Mouse (Mus musculus): Measurements from ENCODE around the gene Galnt5. TPM values are rescaled to one million over a fixed set of nuclear protein-coding genes. Genes with fewer than 3 reads are reported as not detected.
A peak's percentile ranks its signal among the peaks of the same experiment; 100 is the strongest.

Gene Galnt5
- polyA plus RNA-seq (2012; rRNA removed) = 0.34 and 0.65 TPM in 2 replicates

DNA sequence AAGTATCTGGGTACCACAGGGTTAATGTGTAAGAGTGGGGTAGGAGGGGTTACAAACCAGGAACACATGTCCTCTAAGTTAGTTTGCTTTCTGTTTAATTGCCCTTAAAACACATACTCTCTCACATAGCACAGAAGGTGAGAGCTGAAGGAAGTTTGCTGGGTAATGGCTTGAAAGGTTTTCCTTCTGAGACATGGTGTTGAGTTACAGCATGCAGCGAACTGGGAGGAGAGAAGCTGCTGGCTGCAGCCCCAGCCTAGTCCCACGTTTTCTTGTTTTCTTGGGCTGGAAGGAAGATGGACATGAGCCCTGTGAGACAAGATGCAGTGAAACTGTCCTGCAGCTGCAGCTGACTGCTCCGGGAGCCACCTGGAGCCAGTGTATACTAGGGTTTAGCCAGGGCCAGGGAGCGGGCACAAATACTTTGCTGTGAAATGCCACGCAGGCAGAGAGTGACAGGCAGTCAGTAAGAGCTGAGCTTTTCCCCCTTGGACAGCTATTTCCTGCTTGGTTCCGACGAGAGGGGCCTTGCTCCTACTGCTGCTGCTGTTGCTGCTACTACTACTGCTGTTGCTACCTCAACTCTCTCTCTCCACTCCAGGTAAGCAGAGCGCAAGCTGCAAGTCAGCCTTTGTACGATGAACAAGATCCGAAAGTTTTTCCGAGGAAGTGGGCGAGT lies at the start of gene Galnt5:
Gene Galnt5 (plus strand): TSS at position 133 of the 679 bp plus-strand sequence.
- H3K36me3 ChIP-seq (ENCODE audit: control insufficient read depth, insufficient read depth, low read length) = no peaks in the 10 kb centered on the region
- no peaks in the 10 kb centered on the region for H3K4me1 ChIP-seq (ENCODE audit: control insufficient read depth, insufficient read depth, insufficient read length, low read length)
- 10% methylated on average over 12 of the region's 12 CpGs for WGBS
- H3K4me3 ChIP-seq (ENCODE audit: low read depth, low read length) = peak within 1 kb of the TSS; percentile 55
- H3K27ac ChIP-seq (ENCODE audit: insufficient read depth, low read depth, low read length) = 0 out of 2 replicates have a peak within 1 kb of the TSS, but pooled peaks have one; percentile 3
- TF ChIP-seq POLR2A (IDR thresholded peaks at IDR 0.05; ENCODE audit: low read depth, low read length) (no peak), CTCF (IDR thresholded peaks at IDR 0.05; ENCODE audit: extremely low read depth, insufficient read length, insufficient replicate concordance, low read depth, low read length) (no peak)
- H3K27me3 ChIP-seq (ENCODE audit: control insufficient read depth, insufficient read depth, low read length) = no peaks in the 10 kb centered on the region

DNA sequence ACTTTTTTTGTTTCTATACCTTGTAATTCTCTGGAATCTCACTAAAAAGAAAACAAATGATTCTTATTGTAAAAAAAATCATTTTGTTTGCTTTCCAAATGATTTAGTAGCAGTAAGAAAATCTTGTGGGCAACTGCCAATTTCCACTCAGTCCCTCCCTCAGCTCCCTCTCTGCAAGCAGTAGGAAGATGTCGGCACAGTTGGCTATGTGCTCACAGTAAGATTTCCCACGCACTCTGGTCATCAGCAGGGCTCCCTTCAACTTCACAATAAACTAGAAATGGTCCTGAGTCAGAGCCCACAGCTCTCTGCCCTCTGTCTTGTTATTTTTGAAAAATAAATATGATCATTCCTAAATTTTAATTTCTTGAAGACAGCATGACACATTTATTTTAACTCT lies 46.1 kb upstream of the Galnt5 start:
- 55% methylated on average over 2 of the region's 2 CpGs for WGBS
- Histone ChIP-seq H3K27ac (ENCODE audit: insufficient read depth, low read depth, low read length) (no peak overlapping the region), H3K4me1 (ENCODE audit: control insufficient read depth, insufficient read depth, insufficient read length, low read length) (no peaks in the 10 kb centered on the region), H3K27me3 (ENCODE audit: control insufficient read depth, insufficient read depth, low read length) (no peaks in the 10 kb centered on the region), H3K36me3 (ENCODE audit: control insufficient read depth, insufficient read depth, low read length) (no peaks in the 10 kb centered on the region), H3K4me3 (ENCODE audit: low read depth, low read length) (no peak overlapping the region)
- TF ChIP-seq POLR2A (IDR thresholded peaks at IDR 0.05; ENCODE audit: low read depth, low read length) (no peak), CTCF (IDR thresholded peaks at IDR 0.05; ENCODE audit: extremely low read depth, insufficient read length, insufficient replicate concordance, low read depth, low read length) (no peak)

DNA sequence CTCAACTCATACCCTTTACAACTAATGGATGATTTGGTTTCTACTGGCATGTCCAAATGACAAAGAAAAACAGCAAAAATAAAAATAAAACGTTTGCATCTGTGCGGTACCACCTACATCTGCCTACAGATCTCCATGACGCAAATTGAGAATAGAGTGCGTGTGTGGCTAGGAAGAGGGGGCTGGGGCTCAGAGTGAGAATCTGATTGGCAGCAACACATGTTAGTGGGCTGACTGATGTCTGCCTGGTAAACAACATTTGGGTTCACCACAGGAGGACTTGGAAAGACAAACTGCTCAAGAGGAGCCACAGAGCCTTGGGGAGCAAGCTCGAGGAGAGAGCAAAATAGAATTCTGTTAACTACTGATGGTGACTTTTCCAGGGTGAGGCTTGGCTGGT lies 36.9 kb upstream of the Galnt5 start:
- Histone ChIP-seq H3K4me1 (ENCODE audit: control insufficient read depth, insufficient read depth, insufficient read length, low read length) (no peaks in the 10 kb centered on the region), H3K27ac (ENCODE audit: insufficient read depth, low read depth, low read length) (no peak overlapping the region), H3K36me3 (ENCODE audit: control insufficient read depth, insufficient read depth, low read length) (no peaks in the 10 kb centered on the region), H3K27me3 (ENCODE audit: control insufficient read depth, insufficient read depth, low read length) (no peaks in the 10 kb centered on the region), H3K4me3 (ENCODE audit: low read depth, low read length) (no peak overlapping the region)
- TF ChIP-seq CTCF (IDR thresholded peaks at IDR 0.05; ENCODE audit: extremely low read depth, insufficient read length, insufficient replicate concordance, low read depth, low read length) (no peak), POLR2A (IDR thresholded peaks at IDR 0.05; ENCODE audit: low read depth, low read length) (no peak)
- 80% methylated on average over 5 of the region's 5 CpGs for WGBS

DNA sequence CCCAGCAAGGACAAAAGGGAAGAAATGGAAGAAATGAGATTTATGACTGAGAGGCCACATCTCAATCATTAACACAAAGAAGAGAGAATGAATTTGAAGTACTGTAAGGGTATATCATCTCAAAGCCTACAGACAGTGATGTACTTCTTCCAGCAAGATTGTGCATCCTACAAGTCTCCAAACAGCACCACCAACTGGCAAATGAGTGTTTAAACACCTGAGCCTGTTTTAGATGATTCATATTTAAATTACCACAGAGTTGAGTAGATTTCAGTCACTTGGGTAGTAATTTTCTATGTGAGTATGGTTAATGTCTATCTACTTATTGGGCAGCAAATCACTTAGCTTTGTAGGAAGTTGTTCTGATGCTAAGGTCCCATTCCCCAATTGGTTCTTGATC lies 15.4 kb upstream of the Galnt5 start:
- Histone ChIP-seq H3K27me3 (ENCODE audit: control insufficient read depth, insufficient read depth, low read length) (no peaks in the 10 kb centered on the region), H3K36me3 (ENCODE audit: control insufficient read depth, insufficient read depth, low read length) (no peaks in the 10 kb centered on the region), H3K27ac (ENCODE audit: insufficient read depth, low read depth, low read length) (no peak overlapping the region), H3K4me3 (ENCODE audit: low read depth, low read length) (no peak overlapping the region), H3K4me1 (ENCODE audit: control insufficient read depth, insufficient read depth, insufficient read length, low read length) (no peaks in the 10 kb centered on the region)
- TF ChIP-seq CTCF (IDR thresholded peaks at IDR 0.05; ENCODE audit: extremely low read depth, insufficient read length, insufficient replicate concordance, low read depth, low read length) = no peak
- no peak for TF ChIP-seq POLR2A (IDR thresholded peaks at IDR 0.05; ENCODE audit: low read depth, low read length)

DNA sequence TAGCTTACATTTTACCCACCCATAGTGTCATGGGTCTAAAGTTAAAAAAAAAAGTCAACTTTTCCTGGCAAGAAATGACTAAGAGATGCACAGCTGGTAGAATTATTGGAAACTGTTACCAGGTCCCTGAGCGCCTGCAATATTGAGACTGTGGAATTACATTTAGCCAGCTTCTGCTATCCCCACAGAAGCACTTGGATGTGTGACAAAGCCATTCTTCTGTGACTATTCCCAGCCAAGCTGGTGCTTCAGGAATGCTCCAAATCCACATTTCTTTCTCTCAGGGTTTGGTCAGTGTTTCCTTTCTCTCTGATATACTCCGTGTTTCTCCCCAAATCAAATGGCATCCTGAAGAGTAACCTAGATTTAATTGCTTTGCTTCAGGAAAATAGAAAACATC lies 6.6 kb upstream of the Galnt5 start:
- TF ChIP-seq CTCF (IDR thresholded peaks at IDR 0.05; ENCODE audit: extremely low read depth, insufficient read length, insufficient replicate concordance, low read depth, low read length) (no peak), POLR2A (IDR thresholded peaks at IDR 0.05; ENCODE audit: low read depth, low read length) (no peak)
- Histone ChIP-seq H3K36me3 (ENCODE audit: control insufficient read depth, insufficient read depth, low read length) (no peaks in the 10 kb centered on the region), H3K4me3 (ENCODE audit: low read depth, low read length) (no peak overlapping the region), H3K4me1 (ENCODE audit: control insufficient read depth, insufficient read depth, insufficient read length, low read length) (no peaks in the 10 kb centered on the region), H3K27ac (ENCODE audit: insufficient read depth, low read depth, low read length) (no peak overlapping the region), H3K27me3 (ENCODE audit: control insufficient read depth, insufficient read depth, low read length) (no peaks in the 10 kb centered on the region)
- 82% methylated on average over 2 of the region's 2 CpGs for WGBS

DNA sequence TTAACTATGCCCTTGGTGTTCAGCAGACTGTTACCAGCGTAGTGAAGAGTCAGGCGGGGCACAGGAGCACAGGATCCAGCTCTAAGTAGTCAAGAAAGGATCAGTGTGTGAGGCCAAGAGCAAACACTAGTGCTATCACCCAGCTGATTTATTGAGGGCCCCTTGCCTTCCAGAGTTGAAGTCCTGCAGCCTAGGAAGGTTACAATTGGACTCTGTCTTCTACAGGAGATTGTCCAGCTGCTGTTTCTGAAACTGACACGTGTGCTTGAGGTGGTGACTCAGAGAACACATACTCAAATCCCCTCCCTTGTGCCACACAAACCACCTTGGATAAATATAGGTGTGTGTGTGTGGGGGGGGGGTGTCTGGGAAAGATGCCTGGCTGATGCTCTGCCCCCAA lies 3.8 kb downstream of the Galnt5 start:
- no peak overlapping the region for H3K4me3 ChIP-seq (ENCODE audit: low read depth, low read length)
- no peaks in the 10 kb centered on the region for H3K4me1 ChIP-seq (ENCODE audit: control insufficient read depth, insufficient read depth, insufficient read length, low read length)
- 24% methylated on average over 3 of the region's 3 CpGs for WGBS
- TF ChIP-seq POLR2A (IDR thresholded peaks at IDR 0.05; ENCODE audit: low read depth, low read length) (no peak), CTCF (IDR thresholded peaks at IDR 0.05; ENCODE audit: extremely low read depth, insufficient read length, insufficient replicate concordance, low read depth, low read length) (no peak)
- no peaks in the 10 kb centered on the region for H3K36me3 ChIP-seq (ENCODE audit: control insufficient read depth, insufficient read depth, low read length)
- no peak overlapping the region for H3K27ac ChIP-seq (ENCODE audit: insufficient read depth, low read depth, low read length)
- no peaks in the 10 kb centered on the region for H3K27me3 ChIP-seq (ENCODE audit: control insufficient read depth, insufficient read depth, low read length)

DNA sequence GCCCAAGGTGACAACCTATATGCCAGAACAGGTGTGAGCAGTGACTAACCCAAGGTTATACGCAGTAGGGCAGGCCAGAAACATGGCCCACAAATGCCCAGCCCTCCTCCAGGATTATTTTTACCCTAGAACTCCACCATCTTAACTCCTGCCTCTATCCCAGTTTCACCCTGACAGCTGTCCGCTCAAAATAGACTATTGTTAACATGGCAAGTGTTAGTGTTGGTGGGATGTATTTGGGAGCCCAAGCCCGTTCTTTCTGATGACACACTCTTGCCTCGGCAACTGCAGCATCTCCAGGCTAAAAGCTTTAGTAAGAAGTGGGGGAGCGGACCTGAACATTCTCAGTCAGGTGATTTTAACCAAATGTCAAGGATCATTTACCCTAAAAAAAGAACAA lies 9.4 kb downstream of the Galnt5 start:
- WGBS = 84% methylated on average over 5 of the region's 5 CpGs
- Histone ChIP-seq H3K27me3 (ENCODE audit: control insufficient read depth, insufficient read depth, low read length) (no peaks in the 10 kb centered on the region), H3K4me1 (ENCODE audit: control insufficient read depth, insufficient read depth, insufficient read length, low read length) (no peaks in the 10 kb centered on the region), H3K4me3 (ENCODE audit: low read depth, low read length) (no peak overlapping the region), H3K36me3 (ENCODE audit: control insufficient read depth, insufficient read depth, low read length) (no peaks in the 10 kb centered on the region), H3K27ac (ENCODE audit: insufficient read depth, low read depth, low read length) (no peak overlapping the region)
- TF ChIP-seq CTCF (IDR thresholded peaks at IDR 0.05; ENCODE audit: extremely low read depth, insufficient read length, insufficient replicate concordance, low read depth, low read length) (no peak), POLR2A (IDR thresholded peaks at IDR 0.05; ENCODE audit: low read depth, low read length) (no peak)

Data from small intestine, adult 2 months (tissue).